Mouse (Mus musculus) lung, postnatal 4 days (tissue): ENCODE results near the gene Colgalt1.

ENCODE experiments used
- DNase-seq, 2 experiments: peaks; one replicate each; pipeline ENCODE4 v3.0.0; 2021

The Colgalt1 gene

DNA sequence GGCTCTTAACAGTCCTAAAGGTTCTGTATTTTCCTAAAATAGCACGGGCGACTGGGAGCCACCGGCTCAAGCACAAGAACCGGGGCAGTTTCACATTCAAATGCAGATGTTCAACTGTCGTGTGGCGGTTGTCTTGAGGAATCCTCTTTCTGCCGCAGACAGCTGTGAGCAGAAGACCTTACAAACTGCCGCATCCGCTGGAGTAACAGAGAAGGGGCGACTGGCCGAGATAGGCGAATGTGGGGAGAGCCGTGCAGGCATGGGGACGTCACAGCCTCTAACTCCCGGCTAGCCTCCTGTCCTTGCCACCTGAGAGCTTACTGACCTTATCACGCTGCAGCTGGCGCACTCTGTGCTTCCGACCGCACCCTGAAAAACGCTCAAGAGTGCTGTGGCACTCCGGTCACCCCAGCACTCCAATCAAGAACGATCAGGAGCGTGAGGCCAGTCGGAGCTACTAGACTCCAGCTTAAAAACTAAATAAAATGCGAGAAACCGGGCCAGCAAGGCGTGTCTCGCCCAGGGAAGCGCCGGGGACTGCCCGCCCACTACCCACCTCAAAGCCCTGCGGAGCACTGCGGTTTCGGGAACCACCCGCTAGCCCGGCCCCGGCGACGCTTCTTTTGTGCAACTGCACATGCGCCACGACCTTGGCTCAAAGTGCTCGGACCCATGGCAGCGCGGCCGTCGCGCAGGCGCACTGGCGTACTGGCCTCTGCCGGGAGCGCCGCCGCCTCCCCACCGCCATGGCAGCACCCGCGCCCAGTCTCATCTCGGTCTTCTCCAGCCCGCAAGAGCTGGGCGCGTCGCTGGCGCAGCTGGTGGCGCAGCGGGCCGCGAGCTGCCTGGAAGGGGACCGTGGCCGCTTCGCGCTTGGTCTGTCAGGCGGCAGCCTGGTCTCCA is 19.1 kb upstream of the Colgalt1 start, which contains the start of gene Pgls:
Pgls (plus strand) TSS at position 706 of the 903 bp plus-strand sequence.
- DNase-seq = peak; percentile 95 to 97

DNA sequence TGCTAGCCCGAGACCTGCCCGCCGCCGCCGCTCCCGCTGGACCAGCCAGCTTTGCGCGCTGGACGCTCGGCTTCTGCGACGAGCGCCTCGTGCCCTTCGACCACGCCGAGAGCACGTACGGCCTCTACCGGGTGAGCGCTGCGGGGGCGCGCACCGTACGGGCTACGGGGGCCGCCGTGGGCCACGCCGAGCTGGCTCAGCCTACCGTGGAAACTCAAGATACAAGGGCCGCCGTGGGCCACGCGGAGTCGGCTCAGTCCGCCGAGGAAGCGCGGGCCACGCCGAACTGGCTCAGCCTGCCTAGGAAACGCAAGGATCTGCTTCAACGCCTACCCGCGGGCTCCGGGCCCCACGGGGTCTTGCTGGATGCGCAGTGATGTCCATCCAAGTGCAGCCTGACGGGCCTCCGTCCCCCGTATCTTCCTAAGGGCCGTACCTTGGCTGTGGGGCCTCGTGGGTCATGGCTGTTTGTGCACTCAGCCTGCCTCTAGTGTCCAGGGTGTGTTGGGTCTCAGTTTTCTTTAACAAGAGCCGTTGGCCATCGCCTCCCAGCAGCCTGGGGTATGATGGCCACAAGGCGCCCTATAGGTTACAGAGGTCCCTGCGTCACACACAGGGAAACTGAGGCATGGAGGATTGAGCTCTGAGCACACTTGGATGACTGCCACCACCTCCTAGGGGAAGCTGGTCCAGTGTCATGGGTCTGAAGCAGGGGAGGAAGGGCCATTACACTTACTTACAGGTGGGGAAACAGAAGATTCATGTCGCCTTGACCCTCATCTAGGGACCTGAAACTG is 18.2 kb upstream of the Colgalt1 start:
- DNase-seq = peak; percentile 79 to 88

DNA sequence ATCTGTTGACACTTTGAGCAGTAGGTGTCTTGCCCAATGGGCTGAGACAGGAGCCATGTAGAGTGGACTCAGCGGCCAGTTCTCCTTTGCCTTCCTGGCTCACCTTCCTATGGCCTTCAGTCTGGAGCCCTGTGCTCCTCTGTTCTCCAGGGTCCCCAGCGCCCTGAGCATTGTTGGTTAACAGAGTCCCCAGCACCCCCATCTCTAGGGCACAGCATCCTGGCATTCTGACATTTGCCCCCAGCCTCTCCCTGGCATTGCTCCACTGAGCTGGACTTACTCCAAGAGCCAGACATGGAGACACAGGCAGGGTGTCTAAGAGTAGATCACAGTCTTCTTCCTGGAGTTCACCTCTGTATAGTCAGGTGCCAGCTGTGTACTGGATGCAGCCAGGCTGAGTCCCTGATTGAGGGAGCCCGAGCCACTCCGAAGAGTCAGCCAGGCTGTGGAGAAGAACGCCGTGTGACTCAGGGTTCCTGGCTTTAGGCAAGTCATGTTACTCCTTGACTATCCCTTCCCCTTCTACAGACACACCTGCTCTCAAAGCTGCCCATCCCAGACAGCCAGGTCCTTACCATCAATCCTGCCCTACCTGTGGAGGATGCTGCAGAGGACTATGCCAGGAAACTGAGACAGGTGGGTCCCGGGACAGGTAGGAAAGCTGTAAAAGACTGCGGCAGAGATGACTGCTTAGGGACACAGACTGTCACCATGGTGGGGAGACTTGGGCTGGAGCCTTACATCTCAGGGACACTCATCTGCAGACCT is 17.1 kb upstream of the Colgalt1 start:
- DNase-seq = no peak

DNA sequence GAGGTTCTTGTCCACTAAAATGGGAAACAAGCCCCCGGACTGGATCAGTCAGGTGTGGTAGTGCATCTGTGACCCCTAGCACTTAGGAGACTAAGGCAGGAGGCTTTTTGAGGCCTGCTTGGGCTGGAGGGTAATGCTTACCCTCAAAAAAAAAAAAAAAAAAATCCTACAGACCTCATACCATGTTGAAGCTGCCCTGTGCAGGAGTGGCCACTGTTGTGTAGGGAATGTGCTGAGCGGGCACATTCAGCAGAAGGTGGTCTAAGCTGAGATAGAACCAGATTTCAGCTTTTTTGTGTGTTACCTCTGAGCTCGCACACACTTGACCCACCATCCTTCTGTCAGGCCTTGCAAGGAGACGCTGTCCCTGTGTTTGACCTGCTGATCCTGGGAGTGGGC is 16.5 kb upstream of the Colgalt1 start:
- DNase-seq = no peak

DNA sequence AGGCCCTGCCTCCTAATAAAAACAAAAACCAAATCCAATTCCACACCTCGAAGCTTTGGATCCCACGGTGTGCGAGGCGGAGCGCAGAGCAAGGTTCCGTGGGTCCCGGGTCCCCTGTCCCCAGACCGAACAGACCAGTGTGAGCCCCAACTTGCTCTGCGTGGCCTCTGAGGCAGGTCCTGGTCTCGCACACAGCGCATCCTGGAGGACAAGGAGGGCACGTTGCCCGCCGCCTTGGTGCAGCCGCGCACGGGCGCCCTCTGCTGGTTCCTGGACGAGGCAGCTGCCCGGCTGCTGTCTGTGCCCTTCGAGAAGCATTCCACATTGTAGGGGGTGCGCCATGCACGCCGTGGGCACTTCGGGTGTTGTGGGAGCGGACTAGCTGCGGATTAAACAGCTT is 14.9 kb upstream of the Colgalt1 start:
- peak; percentile 90 to 93 for DNase-seq

DNA sequence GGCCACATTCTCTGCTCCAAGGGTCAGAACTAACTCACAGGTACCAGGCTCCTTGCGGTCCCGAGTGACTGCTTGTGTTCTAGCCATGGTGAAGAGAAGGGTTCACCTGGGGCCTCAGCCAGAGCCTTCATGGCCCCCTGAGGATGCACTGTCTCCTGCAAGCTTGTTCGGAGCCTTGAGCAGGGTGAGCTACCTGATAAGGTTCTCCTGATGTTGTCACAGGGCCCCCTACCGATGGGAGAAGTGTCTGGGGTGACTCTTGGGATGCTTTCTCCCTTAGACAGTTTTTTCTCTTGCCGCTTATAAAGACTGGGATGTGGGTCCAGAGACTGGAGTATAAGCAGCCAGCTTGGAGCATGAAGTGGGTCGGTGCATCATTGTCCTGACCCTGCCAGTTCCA is 14.4 kb upstream of the Colgalt1 start:
- no peak for DNase-seq

DNA sequence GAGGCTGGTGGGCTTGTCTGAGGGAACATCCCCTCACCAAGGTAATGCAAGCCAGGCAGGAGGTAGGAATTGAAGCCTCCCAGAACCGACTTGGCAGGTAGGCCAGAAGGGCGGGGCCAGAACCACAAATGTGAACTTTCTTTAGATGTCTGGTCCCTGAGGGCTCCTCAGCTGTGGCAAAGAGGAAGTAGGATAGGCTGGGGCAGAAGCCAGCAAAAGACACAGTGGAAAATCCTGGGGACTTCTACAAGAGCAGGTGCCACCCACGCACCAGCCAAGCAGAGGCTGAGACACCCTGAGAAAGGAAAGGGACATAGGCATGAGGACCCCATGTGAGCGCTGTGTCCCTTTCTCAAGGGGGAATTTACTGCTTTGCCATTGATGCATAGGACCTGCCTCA is 14.0 kb upstream of the Colgalt1 start:
- DNase-seq = no peak

DNA sequence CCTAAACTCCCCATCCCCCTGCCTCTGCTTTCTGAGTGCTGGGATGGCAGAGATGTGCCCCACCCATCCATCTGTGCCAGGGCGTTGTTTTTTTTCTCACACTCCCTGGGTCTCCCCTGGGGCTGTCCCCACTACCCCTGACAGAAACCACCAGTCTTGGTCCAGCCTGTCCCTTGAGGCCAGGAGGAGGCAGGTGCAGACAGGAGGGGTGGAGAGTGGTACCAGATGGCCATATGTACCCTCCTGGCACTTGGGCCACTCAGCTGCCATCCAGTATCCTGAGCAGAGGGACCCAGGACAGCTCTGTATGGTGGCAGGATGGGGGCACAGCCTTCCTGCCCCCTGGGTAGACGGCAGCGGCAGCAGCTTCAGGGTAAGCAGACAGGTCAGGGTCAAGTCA is 13.3 kb upstream of the Colgalt1 start, which contains the start of gene Fam129c:
Fam129c (plus strand) TSS at position 198 of the 400 bp plus-strand sequence.
- no peak for DNase-seq

DNA sequence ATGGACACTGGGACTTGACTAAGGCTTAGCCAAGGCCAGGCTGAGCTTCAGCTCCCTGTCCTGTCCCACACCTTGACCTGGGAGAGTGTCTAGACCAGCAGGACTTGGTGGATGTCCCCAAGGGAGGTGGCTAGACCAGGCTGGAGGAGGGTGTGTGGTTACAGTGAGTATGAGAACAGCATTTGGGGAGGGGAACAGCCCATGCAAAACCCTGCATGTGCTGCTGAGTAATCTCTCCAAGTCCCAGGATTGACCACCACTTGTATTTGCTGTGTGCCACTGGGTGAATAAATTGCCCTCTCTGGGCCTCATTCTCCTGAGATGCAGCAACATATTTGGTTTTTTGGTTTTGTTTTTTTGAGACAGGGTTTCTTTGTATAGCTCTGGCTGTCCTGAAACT is 12.4 kb upstream of the Colgalt1 start:
- DNase-seq = no peak

DNA sequence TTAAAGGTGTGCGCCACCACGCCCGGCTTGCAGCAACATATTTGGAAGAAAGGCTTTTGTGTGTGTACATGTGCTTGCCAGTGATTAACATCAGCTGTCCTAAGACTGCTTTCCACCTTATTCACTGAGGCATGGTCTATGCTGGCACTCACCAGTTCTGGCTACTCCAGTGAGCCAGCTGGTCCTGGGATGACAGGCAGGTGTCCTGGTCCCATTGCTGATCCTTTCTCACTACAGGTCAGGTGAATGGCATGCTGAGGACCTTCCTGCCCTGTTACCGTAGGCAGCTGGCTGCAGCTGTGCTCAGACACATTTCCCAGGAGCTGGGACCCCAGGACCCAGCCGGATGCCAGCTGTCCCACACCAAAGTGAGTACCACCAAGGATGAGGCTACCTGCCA is 12.0 kb upstream of the Colgalt1 start:
- no peak for DNase-seq

DNA sequence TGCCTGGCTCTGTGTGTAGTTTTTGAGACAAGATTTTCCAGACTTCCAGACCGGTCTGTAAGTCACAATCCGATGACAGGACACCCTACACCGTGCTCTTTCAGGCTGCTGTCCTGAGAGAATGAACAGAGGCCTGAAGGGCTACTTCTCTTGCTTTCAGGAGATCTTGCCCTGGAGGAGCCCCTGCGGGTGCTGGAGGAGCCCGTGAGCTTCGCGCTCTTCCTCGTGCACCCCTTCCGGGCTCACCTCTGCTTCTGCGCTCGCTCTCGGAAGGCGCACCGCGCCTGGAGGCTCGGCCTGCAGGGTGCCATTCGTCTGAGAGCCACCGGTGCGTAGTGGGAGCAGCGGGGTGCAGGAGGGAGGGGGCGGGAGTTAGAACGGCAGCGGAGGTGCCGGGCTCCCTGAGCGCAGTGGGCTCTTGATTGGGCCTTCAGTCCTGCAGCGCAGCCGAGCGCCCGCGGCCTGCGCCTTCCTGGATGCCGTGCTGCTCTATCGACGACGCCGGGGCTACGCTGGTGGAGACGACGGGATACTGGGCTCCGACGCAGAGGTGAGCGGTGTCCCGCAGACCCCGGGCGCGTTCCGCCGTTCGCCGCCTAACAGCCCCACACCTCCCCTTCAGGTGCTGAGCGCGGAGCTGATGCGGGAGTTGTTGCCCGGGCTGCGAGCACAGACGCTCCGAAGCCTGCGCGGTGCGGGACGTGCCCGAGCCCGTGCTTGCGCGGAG is 8.7 kb upstream of the Colgalt1 start:
- peak in 1 of 2 experiments; percentile 22 for DNase-seq

DNA sequence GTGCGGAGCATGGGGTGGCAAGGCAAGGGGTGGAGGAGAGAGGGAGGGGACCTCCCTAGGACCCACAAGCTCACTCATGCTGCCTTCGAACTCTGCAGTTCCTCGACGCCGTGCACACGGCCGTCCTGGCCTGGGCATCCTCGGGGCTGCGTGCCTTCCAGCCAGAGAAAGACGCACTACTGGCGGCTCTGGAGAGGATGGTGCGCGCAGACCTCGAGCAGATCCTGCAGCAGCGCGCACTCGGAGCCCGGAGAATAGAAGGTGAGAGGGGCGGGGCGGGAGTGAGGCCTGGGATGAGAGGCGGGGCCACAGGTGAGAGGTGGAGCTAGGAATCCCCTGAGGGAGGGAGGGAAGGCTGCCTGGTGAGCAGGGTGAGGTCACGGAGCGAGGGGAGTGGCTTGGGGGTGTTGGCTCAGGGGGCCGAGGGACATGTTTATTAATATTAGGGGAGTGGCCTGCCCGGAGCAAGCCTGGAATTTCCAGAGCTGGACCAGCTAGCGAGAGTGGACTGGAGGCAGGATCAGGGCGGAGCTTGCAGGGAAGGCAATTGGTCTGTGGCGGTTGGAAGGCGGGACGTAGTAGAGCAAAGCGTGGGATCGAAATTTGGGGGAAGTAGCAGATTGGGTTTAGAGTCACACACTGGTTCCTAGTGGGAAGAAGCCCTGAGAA is 8.0 kb upstream of the Colgalt1 start:
- DNase-seq = peak; percentile 86 to 92

DNA sequence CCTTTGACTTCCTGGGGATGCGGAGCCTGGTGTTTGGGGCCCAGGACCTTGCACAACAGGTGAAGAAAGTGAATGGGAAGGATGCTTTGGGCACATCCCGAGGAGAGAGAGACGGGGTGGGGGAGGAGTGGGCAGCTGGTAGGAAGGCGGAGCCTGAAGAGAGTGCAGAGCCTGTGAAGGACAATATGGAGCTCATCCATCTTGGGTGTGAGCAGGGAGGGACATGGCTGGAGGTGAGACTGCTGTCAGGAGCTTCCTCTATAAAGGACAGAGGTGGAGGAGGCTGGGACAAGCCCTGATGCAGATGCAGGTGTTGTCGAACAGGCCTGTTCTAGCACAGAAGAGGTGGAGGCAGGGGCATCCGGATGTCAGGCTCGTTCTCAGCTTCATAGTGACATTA is 6.8 kb upstream of the Colgalt1 start:
- DNase-seq = no peak

DNA sequence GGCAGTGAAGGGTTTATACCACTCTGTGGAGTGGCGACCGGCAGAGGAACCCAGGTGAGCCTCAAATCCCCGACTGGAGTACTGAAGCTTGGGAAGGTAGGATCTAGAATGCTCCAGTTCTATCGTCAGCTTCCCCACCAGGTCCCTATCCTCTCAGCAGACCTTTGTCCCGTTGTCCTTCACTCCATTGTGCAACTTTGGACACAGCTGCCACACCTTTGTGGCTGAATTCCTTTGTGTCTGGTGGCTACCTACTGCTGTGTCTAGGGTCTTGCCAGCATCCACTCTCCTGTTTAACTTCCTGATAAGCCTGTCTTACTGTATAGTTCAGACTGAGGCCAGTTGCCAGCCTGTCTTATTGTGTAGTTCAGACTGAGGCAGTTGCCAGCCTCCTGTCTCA is 1.3 kb downstream of the Colgalt1 start:
- DNase-seq = no peak

DNA sequence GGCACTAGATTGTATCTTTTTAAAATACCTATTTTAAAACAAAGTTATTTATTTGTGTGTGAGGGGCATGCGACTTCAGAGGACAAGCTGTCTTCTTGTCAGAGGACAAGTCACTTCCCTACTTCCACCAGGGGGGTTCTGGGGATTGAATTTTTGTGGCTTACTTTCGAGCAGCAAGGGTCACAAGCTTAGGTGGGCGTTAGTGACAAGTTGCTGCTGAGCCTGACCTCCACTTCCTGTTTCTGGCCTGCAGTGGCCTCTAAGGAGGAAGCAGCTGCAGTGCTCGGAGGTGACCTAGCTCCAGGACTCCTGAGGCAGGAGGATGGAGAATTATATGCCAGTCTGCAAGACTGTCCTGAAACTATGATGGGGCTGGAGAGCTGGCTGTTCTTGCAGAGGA is 2.6 kb downstream of the Colgalt1 start:
- peak; percentile 46 to 54 for DNase-seq

DNA sequence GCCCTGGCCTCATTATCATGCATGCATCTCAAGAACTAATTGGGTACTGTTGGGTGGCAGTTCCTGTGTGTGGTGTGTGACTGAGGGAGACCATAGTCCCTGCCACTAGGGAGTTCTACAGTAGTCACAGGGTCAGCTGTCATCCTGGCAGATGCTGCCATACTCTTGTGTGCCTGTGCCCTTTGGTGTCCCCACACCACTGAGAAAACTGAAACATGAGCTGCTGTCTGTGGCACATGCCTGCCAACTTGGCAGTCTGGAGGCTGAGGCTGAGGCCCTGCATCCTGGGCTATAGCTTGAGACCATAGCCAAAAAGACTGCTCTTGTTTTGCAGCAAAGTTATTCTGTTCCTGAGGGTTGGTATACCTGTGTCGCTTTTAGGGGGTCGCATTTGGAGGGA is 9.0 kb downstream of the Colgalt1 start:
- no peak for DNase-seq

DNA sequence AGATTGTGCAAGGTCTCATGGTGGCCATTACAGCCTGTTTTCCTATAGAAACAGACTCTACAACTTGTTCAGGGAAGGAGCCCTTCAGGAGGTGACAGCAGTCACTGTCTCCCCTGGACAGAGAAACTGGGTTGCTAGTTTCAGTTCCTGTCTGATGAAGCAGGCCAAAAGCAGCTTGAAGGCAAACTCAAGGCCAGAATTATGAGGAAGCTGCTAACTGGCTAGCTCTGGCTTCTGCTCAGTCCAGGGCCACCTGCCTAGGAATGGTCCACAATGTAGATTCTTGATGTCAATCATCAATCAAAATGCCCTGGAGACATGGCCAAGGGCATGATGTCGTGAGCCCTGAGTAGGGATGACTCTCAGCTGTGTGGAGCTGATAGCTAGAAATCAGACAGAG is 14.3 kb downstream of the Colgalt1 start:
- DNase-seq = peak in 1 of 2 experiments; percentile 28

DNA sequence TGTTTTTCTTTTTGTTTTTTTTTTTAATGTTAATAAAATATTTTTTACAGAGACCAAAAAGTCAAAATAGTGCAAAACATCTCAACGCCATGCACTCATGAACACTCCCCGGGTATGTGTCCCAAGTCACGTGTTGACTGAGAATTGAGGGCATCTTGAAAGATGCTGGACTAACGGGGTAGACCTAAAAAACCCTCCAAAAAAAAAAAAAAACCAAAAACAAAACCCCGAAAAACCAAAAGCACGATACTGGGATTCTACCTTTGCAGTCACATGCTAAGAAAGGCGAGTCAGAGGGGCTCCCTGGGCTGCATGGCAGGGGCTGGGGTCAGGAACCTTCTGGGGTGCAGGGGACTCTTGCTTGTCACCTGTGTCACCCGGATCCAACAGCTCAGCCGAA is 16.0 kb downstream of the Colgalt1 start:
- no peak for DNase-seq

DNA sequence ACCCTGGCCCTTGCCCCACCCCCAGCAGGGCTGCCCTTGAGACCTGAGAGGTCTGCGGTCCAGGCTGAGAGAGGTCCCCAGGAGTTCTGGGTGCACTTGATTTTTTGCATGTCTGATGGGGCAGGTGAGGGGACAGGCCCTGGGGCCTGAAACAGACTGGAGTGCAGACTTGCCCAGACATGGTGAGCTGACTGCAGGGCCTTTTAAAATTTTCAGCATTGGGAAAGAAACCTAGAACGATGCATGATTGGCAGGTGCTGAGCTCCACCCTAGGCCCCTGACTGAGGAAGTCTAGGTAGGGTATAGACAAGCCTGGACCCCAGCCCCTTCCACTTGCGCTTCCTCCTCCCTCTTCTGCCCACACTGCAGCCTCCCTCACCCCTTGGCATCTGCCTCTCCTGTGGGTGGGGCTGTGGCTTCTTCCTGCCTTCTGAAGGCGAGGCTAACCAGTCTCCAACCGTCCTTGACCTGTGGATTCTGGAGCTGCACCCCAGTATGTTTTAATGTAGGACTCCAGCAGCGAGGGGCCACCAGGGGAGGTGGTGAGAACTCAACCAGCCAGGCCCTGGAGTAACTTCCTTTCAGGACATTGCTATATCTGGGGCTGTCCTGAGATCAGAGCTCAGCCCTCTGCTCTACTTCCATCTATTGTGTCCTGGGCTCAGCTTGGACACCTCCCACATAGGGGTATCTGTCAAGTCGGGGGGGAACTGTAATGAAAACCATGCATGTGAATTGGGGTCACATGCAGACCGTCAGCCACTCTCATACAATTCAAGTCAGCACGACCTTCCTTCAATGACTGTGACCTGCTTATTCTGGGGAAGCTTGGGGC is 16.7 kb downstream of the Colgalt1 start:
- DNase-seq = peak; percentile 44 to 54

DNA sequence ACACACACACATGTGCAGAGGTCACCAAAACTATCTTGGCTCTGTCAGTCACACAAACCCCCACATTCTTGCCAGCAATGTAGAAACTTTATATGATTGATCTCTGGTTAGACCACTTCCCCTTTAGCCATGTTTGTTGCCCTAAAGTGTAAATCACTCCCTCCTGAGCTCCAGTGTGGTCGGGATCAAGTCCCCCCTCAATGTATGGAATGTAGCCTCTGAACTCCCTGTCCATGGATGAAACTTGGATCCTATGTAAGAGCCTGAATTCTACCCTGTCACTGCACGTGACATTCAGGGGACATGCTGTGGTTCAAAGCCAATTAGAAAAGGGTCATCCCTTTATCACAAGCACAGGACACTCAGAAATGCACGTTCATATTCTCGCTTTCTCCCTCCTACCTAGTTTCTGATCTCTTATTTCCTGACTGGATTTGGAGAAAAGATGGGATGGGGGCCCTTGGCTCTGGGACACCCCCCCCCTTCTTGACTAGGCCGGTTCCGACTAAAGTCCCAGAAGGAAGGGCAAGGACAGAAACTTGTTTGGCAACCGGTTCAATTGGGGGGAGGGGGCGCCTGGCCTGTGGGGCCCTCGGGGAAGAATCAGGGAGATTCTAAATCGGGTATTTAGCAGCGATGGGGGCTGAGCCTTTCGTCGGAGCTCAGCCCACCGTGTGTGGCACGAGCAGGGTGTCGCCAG is 17.7 kb downstream of the Colgalt1 start:
- peak in 1 of 2 experiments; percentile 13 for DNase-seq
